Mouse (Mus musculus): ENCODE measurements at regions not wholly inside any gene's neighbourhood (a gene's known extent, or its start where the extent isn't known, plus 50 kb on each side); places are given as distances from the start of the nearest gene placed in this dataset.

DNA sequence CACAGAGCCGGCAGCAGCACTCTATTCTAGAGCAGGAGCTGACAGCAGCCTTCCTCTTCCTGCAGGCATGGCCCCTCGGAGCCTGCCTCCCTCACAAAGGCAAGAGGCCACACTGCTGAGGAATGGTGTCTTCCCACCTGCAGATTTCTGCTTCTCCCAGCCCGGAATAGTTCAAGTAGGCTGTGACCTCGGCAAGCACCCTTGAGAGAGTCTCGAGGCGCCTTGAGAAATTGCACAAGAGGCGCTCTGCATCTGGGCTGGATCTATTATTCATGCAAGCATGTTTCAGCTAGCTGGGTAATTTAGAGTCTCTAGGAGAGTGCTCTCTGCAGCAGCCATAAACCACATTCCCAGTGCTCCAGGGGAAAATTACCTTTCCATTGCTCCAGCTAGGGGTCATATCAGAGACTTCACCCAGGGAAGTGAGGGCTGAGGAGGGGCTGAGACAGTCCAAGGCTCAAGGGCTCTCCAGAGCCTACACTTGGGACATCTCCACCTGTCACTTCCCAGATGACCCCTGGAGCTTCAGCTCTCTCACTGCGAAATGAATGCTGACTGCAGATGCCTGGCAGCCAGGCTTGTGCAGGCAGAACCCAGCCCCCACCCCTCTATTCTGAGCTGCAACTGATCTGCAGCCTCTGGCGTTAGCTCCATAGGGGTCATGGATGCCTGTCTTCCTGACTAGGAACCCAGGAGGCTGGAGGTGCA lies 247.9 kb upstream of the Myt1l start:
- DNase-seq (ENCODE audit: low read depth, low spot score) = no peak

DNA sequence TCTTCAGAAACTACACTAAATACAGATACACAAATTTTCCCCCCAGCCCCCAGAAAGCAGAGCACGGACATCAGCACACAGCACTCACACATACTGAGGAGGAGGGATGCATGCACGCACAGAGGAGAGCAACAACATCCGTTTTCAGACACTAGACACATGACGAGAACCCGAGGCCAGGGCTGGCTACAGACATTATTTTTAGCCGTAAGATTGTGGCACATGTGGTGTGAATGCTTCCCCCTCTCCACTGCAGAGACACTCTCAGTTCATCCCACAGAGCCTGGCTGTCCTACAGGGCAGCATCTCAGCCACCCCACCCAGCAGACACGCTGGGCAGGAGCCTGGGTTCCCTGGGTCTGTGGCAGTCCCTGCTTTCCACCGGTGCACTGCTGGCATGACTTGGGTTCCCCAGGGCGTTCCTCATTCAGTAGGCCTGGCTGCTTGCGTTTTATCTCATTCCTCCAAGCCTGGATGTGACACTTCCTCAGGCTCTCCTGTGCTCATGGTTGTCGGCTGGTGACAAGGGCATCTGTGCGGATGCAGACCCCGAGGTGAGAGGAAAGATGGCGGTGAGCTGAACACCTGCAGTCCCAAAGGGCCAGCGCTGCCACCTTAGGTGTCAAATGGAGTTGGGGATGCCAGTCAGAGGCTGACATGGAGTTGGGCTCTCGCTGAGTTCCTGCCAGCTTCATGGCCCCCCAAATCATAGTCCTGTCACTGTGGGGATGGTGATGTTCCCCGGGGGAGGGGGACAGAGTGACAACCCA lies 247.1 kb upstream of the Myt1l start:
- no peak for DNase-seq (ENCODE audit: low read depth, low spot score)

DNA sequence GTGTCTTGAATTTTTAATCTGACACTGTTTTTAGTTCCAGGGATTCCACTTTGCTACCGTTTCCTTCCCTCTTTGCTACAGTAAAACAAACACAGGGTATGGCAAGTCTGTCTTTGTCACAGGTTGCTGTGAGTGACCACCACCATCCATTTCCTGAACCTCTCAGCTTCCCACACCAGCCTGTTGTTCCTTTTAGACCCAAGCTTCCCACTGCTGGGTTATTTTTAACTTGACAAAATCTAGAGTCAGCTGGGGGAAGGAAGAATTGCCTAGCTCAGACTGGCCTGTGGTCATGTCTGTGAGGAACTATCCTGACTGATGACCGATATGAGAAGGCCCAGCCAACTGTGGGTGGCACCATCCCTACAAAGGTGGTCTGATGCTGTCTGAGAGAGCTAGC lies 239.4 kb upstream of the Myt1l start:
- DNase-seq (ENCODE audit: low read depth, low spot score) = no peak

DNA sequence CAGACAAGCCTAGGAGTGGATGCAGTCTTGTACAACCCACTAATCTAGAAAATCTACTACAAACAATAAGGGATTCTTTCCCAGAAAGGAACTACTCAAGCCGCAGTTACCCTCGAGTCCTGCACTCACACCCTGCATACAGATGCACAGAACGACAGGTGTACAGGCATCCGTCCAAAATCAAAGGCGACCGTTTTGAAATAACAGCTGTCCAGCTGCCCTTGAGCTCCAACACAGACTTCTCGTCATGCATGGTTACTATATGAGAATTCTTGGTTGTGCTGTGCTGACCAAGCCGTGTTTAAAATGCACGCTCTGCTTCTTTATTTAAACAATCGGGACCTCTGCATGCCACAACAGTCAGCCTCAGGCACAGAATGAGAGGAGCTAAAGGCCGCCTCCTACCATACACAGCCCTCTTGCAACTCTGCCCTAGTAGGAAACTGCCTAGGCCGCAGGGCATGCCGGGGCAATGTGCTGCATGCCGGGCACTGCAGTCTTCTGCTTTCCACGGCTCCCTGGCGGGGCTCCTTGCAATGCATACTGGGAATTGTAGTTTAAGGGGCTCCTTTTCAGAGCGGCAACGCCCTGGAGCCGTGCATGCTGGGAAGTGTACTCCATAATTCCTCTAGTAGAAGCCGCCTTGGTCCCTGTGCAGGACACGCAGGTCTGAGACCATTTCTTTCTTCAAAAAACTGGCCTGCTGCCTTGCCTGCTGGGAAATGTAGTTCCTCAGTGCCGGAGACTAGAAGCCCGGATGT lies 237.4 kb upstream of the Myt1l start:
- DNase-seq (ENCODE audit: low read depth, low spot score) = peak; percentile 98

DNA sequence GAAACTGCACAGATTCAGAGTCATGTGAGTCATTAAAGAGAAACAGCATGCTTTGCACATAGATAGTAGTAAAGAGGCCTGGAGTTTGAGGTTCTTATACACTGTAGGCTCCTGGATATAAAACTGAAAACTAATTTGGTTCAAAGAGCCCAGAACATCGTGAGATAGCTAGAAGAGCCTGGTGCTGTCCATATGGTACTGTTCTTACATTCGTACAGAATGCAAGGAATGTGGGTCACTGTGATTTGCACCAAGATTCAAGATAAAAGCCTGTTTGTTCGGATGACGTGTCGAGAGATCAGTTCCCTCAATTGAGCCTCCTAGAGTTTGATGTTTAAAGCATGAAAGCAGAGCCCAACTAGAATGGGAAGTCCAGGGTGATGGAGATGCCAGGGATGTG lies 230.2 kb upstream of the Myt1l start:
- DNase-seq (ENCODE audit: low read depth, low spot score) = no peak

DNA sequence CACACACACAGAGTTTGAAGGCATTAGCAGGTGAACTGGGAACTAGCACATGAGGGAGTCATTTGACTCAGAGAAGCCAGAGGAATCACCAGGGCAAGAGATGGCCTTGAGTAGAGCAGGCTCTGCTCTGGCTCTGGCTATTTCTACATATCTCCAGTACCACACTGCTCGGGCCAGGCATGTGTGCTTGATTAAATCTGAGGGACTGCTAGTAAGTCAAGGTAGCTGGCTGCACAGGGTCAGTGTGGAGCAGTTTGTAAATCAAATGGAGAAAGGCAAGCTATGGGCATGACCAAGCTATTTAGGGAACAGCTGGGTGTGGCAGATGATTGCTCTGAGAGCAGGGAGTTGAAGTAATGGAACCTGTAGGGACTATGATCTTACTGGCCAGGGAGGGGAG lies 212.5 kb upstream of the Myt1l start:
- no peak for DNase-seq (ENCODE audit: low read depth, low spot score)

DNA sequence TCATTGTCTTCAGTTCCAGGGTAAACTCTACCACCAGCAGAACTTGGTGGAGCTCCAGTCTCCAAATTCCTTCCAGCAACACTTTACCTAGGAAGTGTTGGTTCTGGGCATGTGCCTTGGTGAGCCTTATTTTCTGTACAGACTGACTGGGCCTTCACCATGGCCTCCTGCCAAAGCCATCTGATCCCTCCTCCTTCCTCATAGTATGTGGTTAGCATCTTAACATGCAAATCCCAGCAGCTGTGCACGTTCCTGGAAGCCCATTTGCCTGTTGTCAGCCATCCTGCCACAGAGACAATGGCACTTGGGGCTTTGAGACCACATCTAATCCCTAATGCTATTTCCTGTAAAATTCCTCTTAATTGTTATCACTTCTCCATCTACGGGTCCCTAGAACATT lies 206.7 kb upstream of the Myt1l start:
- no peak for DNase-seq (ENCODE audit: low read depth, low spot score)

DNA sequence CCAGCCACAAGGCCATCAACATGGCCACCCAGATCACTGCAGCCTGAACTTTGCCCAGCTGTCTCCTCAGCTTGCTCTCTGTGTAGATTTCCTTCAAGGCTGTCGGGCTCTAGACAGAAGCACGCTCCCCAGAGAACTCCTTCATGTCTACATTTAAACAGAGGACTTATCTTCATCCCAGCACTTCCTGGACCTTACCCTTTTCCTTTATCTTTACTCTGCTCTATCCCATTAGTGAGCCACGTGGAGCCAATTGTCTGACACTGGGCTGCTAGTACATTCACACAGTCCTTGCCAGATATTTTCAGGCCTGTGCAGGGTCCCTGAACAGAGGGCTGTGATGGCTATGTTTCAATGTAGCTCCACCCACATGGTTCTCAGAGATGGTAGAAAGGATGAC lies 204.7 kb upstream of the Myt1l start:
- no peak for DNase-seq (ENCODE audit: low read depth, low spot score)

DNA sequence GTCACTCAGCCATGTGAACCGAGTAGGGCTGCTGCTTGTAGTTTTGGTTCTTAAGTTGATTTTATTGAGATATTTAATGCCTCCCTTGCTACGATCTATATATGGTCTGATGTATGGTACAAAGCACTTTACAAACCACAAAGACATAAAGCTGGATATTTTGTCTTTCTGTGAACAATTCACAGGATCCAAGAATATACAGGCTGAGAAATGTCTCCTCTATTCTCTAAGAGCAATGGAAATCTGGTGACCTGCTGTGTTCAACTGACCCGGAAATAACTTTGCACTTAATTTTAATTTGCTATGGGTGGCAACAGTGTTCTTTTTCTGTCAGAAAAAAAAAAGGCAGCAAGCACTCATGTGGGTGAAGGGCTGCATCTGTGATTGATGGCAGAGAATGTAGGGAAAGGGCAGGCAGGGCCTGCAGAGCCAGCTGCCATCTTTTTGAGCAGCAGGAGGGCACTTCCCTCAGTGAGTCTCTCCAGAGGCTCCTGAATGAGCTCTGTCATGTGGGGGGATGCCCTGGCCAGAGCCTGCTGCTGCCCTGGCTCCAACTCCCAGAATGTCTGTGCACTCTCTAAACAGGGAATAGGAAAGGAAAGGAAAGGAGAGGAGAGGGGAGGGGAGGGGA lies 192.2 kb upstream of the Myt1l start:
- no peak for DNase-seq (ENCODE audit: low read depth, low spot score)

DNA sequence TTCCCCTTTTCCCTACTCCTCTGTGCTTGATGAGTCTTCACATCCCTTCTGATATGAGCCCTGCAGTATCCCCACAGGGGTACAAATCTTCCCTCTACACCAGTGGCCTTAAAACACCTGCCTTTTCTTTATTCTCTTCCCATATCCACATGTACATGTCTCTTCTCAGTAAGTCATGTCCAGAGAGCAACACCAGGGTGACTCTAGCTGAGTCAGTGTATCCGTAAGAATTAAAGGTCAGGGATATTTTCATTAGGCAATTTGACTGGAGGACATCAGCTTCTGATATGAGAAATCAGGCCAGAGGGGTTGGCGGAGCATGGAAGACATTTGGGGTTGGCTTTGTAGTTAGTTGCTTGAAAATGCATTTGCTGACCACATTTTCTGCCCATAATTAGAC lies 190.8 kb upstream of the Myt1l start:
- DNase-seq (ENCODE audit: low read depth, low spot score) = no peak

DNA sequence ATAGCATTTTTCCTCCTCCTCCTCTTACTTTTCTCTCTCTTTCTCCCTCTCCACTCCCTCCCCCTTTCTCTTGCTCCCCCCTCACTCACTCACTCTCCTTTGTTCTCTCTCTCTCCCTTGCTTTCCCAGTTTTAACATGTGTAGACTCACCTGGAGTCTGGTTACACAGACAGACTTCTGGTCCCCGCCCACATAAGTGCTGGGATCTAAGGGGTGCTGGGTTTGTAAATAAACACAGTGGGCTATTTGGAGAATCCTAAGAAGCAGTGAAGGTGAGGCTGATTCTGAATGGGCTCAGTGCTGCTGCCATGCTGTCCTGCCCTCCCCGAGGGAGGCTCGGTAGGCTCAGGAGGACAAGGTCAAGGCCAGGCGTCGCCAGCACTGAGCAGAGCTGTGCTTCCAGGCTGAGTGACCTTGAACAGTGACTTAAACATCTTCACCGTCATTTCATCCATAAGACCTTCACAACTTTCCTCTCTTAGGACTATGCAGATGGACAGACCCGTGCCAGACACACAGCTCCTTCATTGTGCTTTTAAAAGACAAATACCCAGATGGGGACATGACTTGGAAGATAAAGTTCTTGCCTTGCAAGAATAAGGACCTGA lies 186.7 kb upstream of the Myt1l start:
- DNase-seq (ENCODE audit: low read depth, low spot score) = no peak

DNA sequence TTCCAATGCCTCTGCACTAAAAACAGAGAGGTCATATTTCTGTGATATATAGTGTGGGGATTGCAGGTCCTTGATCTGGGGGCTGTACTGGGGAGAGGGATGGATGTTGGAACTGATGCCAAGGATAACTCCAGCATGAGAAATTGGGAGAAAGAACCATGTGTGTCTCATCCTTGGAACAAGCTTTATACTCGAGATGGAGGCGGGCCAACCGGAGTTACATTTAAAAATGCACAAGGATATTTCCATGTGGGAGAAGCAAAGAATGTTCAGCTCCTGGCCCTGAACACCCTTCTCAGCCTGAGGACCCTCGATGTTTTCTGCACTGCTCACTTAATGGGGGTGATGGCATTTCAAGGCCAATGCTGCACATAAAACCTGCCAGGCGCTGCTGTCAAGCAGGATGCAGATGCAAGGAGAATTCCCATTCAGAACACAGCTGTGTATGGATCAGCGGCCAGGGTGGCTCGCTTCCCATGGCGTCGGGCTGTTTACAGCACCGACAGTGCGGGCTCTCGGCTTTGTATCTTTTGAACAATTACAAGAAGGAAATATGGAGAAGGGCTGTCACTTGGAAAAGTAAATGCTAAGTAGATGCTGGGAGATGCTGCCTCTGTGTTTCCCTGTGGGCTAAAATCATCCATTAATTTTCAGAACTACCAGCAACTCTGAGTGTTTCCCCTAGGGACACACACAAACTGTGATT lies 184.9 kb upstream of the Myt1l start:
- no peak for DNase-seq (ENCODE audit: low read depth, low spot score)

DNA sequence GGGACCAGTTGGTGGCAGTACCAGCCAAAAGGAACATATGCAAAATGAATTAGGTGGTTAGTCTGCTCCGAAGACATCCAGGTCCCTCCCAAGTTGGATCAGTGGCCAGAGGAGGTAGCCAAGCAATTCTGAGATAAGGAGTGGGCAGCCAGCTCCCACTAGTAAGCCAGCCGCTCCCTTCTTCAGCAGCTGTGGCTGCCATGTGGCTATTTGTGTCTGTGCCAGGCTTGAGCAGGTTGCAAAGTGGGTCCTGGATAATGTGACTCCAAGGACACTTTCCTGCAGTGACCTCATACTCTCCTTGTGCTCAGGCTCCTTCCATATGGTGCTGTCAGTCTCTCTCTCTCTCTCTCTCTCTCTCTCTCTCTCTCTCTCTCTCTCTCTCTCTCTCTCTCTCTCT lies 179.5 kb upstream of the Myt1l start:
- no peak for DNase-seq (ENCODE audit: low read depth, low spot score)

DNA sequence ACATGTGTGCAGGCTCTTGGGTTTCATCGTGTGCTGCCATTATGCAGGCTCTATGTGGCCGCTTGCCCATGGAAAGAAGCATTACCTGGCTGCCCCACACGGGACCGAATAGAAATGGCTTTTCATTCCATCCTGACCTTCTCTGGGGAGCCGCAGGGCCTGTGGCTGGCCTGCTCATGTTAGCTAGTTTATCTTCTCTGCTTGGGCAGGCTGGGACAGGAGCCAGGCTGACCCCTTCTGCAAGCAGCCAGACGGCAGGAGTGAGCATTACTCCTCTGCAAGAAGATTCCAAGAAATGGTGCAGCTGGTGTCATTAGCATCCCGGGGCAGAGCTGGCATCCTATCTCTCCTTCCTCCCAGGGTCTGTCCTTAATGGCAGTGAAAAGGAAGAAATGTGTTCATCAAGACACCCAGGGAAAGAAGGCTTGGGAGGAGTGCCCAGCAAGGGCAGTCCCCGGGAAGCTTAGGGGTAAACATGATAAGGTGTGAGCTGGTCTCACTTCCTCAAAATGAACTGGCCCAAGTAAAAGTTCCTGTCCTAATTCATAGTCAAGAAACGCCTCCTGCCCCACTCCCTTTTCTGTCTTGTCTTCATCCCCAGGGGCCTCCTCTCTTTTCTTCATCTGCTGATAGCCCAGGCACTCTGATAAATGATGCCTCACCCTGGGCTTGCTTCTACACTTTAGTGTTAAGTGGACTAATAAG lies 178.9 kb upstream of the Myt1l start:
- DNase-seq (ENCODE audit: low read depth, low spot score) = no peak

DNA sequence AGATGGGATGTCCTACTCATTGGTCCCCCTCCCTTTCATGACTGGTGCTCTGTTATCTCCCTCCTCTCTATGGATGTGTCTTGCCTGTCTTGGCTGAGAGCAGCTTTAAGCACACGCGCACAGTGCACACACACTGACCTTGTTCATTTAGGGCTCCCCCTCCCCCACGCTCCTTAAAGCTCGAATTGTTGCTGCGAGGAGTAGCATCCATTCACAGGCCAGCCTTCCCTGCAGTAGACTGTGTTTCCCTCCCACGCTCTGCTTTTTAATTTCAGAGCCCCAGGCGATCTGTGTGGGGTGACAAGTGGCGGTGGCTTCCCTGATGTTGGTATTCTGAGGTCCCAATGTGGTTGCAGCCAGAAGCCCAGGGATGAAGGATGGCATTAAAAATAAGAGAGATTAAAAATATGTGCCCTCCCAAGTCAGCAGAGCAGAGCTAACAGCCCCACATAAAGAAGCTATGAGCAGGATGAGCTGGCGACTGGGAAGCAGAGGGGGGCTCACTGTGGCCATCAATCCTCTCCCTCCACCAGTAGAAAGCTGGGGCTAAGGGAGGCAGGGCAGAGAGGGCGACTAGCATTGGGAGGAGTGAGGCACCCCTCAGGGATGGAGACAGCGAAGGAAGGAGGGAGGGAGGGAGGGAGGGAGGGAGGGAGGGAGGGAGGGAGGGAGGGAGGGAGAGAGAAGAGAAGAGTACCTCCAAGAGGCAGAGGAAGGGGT lies 174.2 kb upstream of the Myt1l start:
- DNase-seq (ENCODE audit: low read depth, low spot score) = no peak

DNA sequence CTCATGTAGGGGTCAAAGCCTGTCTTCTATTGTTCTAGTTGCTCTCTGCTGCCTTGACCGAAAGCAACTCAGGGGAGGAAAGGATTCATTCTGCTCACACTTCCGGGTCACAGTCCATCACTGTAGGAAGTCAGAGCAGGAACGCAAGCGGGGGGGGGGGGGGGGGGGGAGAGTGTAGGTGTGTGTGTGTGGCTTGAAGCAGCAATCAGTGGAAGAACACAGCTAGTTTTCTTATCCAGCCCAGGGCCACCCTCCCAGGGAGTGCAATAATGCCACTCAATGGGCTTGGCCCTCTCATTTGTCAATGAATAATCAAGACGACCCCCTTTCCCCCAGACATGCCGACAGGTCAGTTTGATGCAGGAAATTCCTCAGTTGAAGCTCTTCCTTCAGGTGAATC lies 173.4 kb upstream of the Myt1l start:
- no peak for DNase-seq (ENCODE audit: low read depth, low spot score)

DNA sequence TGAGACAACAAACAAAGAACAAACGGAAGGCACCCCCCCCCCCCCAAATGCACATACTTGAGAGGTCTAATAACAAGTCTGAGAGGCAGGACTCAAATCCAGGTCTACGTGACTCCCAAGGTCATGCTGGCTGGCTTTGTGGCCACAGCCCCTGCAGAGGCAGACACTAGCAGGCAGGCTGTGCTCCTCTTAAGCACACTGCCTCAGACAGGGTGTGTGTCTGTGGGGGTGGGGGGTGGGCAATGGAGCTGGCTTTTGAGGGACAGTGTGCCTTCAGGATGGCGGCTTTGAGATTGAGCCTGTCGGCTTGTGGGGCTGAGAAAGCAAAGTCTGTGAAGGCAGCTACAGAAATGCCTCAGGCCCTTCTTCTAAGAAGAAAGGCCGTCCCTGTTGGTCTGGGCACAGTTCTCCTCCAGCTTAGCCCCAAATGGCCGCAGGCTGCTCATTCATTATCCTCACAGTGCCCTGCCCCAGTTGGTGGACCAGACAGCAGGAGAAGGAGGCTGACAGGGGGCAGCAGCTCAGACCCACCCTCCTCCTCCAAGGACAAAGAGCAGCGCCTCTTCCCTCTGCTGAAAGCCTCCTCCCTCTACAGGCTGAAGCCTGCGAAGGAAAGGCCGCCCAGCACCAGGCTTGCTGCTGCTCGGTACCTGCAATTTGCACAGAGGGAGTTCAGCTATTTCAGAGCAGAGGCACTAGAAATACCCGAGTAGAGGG lies 171.3 kb upstream of the Myt1l start:
- DNase-seq (ENCODE audit: low read depth, low spot score) = peak; percentile 28

DNA sequence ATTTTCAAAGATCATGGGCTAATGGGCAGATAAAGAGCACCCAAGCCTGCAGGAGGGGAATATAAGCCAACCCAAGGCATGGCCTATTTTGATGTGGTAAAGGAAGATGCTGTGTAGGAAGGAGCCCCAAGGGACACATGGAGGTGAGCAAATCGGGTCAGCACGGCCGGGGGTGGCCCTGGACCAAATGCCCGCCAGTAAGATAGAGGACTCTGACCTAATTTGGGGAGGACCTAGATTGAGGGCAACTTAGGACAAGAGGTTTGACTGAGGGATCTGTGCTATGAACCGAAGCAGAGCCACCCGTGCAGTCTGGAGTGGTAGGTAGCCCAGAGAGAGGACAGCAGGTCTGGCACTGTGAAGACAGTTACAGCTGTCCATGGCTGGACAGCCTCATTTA lies 166.9 kb upstream of the Myt1l start:
- no peak for DNase-seq (ENCODE audit: low read depth, low spot score)

DNA sequence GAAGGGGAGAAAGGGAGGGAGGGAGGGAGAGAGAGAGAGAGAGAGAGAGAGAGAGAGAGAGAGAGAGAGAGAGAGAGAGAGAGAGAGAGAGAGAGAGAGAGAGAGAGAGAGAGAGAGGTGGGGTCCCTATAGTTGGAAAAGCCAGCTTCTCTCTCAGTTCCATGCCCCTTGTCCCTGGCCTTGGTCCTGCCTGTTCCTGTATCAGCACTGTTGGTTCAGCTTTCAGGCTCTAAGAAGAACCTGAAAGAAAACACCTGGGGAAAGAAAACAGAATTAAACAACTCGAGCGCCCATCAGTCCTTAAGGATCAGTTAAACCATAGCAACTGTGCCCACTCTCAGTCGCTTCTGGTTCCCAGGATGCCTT lies 160.5 kb upstream of the Myt1l start:
- DNase-seq (ENCODE audit: low read depth, low spot score) = peak; percentile 51
